Mouse (Mus musculus): ENCODE data around the gene Arhgap23.

Arhgap23 gene

GRCm38 (mm10) chr11:97548757-97549156, 133.4 kb downstream of the Arhgap23 start:
- DNase-seq (ENCODE audit: low read depth, low spot score) = no peak
